Mouse (Mus musculus): ENCODE data around the gene Cyp19a1.

Cyp19a1 gene

GRCm38 (mm10) chr9:54169489-54169888 is 98.4 kb downstream of the Cyp19a1 start:
- DNase-seq (ENCODE audit: low spot score) = no peak

GRCm38 (mm10) chr9:54168425-54168824 is 99.5 kb downstream of the Cyp19a1 start:
- DNase-seq (ENCODE audit: low spot score) = no peak

DNA sequence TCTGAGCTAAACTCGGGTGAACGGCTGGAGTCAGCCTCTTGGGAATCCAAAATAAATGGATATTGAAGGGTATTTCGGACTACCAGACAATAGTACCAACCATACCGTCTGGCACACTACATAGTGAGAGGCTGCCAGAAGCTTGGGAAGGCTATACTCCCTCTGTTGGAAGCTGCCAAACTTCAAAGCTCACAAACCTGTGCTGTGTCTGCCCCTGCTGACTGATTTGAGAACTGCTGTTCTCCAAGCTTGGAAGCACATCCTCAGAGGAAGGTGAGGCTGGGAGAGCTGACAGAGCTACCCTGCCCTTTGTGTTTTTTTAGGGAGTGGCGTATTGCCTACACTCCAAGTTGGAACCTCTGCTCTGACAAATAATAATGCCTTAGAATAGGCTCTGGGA is 104.8 kb downstream of the Cyp19a1 start:
- DNase-seq (ENCODE audit: low spot score) = no peak

GRCm38 (mm10) chr9:54153679-54154078 is 114.2 kb downstream of the Cyp19a1 start:
- no peak for DNase-seq (ENCODE audit: low spot score)

DNA sequence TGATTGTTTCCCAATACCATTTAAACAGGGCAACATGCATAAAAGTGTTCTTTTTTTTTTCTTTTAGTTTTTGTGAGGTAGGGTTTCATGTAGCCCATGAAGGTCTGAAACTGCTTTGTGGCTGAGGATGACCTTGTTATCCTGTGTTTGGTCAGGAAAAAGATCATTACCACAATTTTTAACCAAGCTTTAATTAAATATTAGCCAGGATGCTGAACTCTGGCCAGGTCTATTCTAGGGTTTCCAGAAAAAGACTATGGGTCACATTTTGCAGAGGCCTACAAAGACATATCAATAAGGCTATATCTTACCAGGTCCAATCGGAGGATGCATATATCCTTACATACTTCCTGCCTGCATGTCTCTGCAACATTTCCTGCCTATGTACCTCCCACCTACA is 128.7 kb downstream of the Cyp19a1 start:
- no peak for DNase-seq (ENCODE audit: low spot score)
